Mouse (Mus musculus): Measurements from ENCODE around the gene Map3k1.

DNA sequence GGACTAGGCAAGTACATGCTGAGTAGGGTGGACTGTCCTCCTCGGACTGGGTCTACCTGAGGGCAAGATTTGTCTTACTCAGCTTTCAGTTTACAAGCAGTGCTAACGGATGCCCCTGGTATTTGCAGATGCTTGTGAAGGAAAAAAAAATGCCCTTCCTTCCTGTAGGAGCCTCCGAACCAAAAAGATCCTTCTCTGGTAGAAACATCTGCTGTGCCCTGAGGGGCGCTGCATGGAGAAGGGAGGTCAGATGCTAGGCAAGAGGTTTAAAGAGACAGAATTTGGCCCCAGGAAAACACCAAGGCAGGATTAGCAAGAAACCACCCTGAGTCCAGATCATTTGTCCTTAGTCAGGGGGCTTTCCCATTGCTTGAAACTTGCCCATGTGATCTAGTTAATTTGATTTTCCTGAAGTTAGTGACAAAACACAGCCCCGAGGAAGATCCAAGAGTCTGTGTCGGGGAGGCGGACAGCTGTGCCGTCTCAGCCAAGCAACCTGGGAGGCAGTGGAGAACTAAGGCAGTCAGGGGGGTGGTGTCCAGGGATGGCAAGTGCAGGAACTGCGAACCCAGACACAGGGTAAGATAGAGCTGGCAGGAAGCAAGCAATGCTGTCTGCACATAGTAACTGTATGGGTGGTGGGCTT is 19.2 kb downstream of the Map3k1 start:
- TF ChIP-seq CTCF (IDR thresholded peaks at IDR 0.05; ENCODE audit: insufficient read depth, low read length) (no peak), POLR2A (IDR thresholded peaks at IDR 0.05; ENCODE audit: borderline replicate concordance, extremely low read depth, low read depth, low read length) (no peak)
